Mouse (Mus musculus): Measurements from ENCODE around the gene Prima1. TPM values are rescaled to one million over a fixed set of nuclear protein-coding genes. Genes with fewer than 3 reads are reported as not detected.
A peak's percentile ranks its signal among the peaks of the same experiment; 100 is the strongest.

Prima1 gene
- total RNA-seq, 2 experiments from 2014 or later, result 20.8 to 28.6 TPM

GRCm38 (mm10) chr12:103251151-103251550 is 9.2 kb upstream of the Prima1 start:
- DNase-seq, result peak; percentile 50
- Histone ChIP-seq H3K4me3 (no peak overlapping the region), H3K27ac (no peak overlapping the region)
- intact Hi-C loops (cut with DNase I), result no loop called here
- TF ChIP-seq CTCF (IDR thresholded peaks at IDR 0.05), result no peak

- intact Hi-C loops (cut with DNase I), result no loop called here
- TF ChIP-seq CTCF (IDR thresholded peaks at IDR 0.05), result no peak
- no peak for DNase-seq
- H3K4me3 ChIP-seq, result no peak overlapping the region
- H3K27ac ChIP-seq, result no peak overlapping the region
Observed at GRCm38 (mm10) chr12:103250333-103250732, 8.4 kb upstream of the Prima1 start.

GRCm38 (mm10) chr12:103243041-103243440 is 1.1 kb upstream of the Prima1 start:
- peak overlapping the region; percentile 84 for H3K4me3 ChIP-seq

GRCm38 (mm10) chr12:103242591-103243025 is 658 bp upstream of the Prima1 start:
- H3K4me3 ChIP-seq, result peak overlapping the region; percentile 84
- peak; percentile 85 for DNase-seq
- TF ChIP-seq CTCF (IDR thresholded peaks at IDR 0.05), result peak; percentile 75
- peak overlapping the region; percentile 93 for H3K27ac ChIP-seq
- intact Hi-C loops (cut with DNase I), result loop anchor here (1.0 to 5.0 kb wide), 2 partner anchors 60 to 97 kb away; no protein-coding TSS in a partner anchor

More at GRCm38 (mm10) chr12:103243041-103243440, 1.1 kb upstream of the Prima1 start:
- no peak for TF ChIP-seq CTCF (IDR thresholded peaks at IDR 0.05)
- DNase-seq, result no peak
- intact Hi-C loops (cut with DNase I), result loop anchor here (5.0 kb wide), 1 partner anchor 59 kb away; no protein-coding TSS in a partner anchor
- H3K27ac ChIP-seq, result peak overlapping the region; percentile 93

GRCm38 (mm10) chr12:103241311-103242082 is 453 bp downstream of the Prima1 start:
- intact Hi-C loops (cut with DNase I), result loop anchor here (1.0 to 5.0 kb wide), 2 partner anchors 61 to 96 kb away; no protein-coding TSS in a partner anchor
- peak overlapping the region; percentile 93 for H3K27ac ChIP-seq
- DNase-seq, result peak; percentile 37
- no peak for TF ChIP-seq CTCF (IDR thresholded peaks at IDR 0.05)
- peak overlapping the region; percentile 84 for H3K4me3 ChIP-seq

- intact Hi-C loops (cut with DNase I), result loop anchor here (2.0 kb wide), 1 partner anchor 14 kb away; no protein-coding TSS in a partner anchor
- Histone ChIP-seq H3K27ac (peak overlapping the region; percentile 84), H3K4me3 (no peak overlapping the region; the same call in 1 of the 2 replicates)
- peak; percentile 71 for DNase-seq
- TF ChIP-seq CTCF (IDR thresholded peaks at IDR 0.05), result no peak
Observed at GRCm38 (mm10) chr12:103238924-103239460, 3.0 kb downstream of the Prima1 start.

GRCm38 (mm10) chr12:103235856-103236255 is 6.1 kb downstream of the Prima1 start:
- DNase-seq, result no peak
- Histone ChIP-seq H3K27ac (no peak overlapping the region), H3K4me3 (no peak overlapping the region)
- TF ChIP-seq CTCF (IDR thresholded peaks at IDR 0.05), result no peak
- intact Hi-C loops (cut with DNase I), result no loop called here

- Histone ChIP-seq H3K27ac (no peak overlapping the region), H3K4me3 (no peak overlapping the region)
- DNase-seq, result no peak
- intact Hi-C loops (cut with DNase I), result no loop called here
- no peak for TF ChIP-seq CTCF (IDR thresholded peaks at IDR 0.05)
Observed at GRCm38 (mm10) chr12:103235251-103235650, 6.7 kb downstream of the Prima1 start.

- DNase-seq, result no peak
- intact Hi-C loops (cut with DNase I), result no loop called here
- no peak for TF ChIP-seq CTCF (IDR thresholded peaks at IDR 0.05)
- H3K27ac ChIP-seq, result no peak overlapping the region
- no peak overlapping the region for H3K4me3 ChIP-seq
Observed at GRCm38 (mm10) chr12:103229058-103229457, 12.9 kb downstream of the Prima1 start.

GRCm38 (mm10) chr12:103226121-103226520 is 15.8 kb downstream of the Prima1 start:
- intact Hi-C loops (cut with DNase I), result no loop called here
- Histone ChIP-seq H3K4me3 (no peak overlapping the region), H3K27ac (no peak overlapping the region)
- DNase-seq, result no peak
- TF ChIP-seq CTCF (IDR thresholded peaks at IDR 0.05), result no peak

- peak overlapping the region; percentile 82 for H3K27ac ChIP-seq
- DNase-seq, result peak; percentile 73
- intact Hi-C loops (cut with DNase I), result loop anchor here (2.0 to 5.0 kb wide), 2 partner anchors 15 to 139 kb away; no protein-coding TSS in a partner anchor
- TF ChIP-seq CTCF (IDR thresholded peaks at IDR 0.05), result no peak
- H3K4me3 ChIP-seq, result no peak overlapping the region
Observed at GRCm38 (mm10) chr12:103223671-103224070, 18.3 kb downstream of the Prima1 start.

- intact Hi-C loops (cut with DNase I), result no loop called here
- H3K4me3 ChIP-seq, result peak overlapping the region; percentile 1; the same call in 1 of the 2 replicates
- peak; percentile 83 for DNase-seq
- peak overlapping the region; percentile 92 for H3K27ac ChIP-seq
- no peak for TF ChIP-seq CTCF (IDR thresholded peaks at IDR 0.05)
Observed at GRCm38 (mm10) chr12:103215877-103216610, 25.9 kb downstream of the Prima1 start.

All from gastrocnemius, adult 2 months (tissue).